Mouse (Mus musculus) ovary, postnatal 10 days (tissue): ENCODE data around the gene Gga2.

Source experiments
- DNase-seq: peaks from one replicate; pipeline ENCODE4 v3.0.0; 2022; ENCODE audit warnings: low spot score

Gga2 gene

GRCm38 (mm10) chr7:122020667-122021354, at the start of gene Gga2:
TSS of gene Gga2 (minus strand) at chr7:122021222.
- peak; percentile 60 for DNase-seq

GRCm38 (mm10) chr7:122067517-122068381, 46.7 kb upstream of the Gga2 start:
- no peak for DNase-seq

GRCm38 (mm10) chr7:122066945-122067516, 46.0 kb upstream of the Gga2 start, which contains the start of the genes Ubfd1 and Ears2:
TSS of gene Ubfd1 (plus strand) at chr7:122067175.
TSS of gene Ears2 (minus strand) at chr7:122067263.
- DNase-seq: peak; percentile 90

GRCm38 (mm10) chr7:122066102-122066944, 45.3 kb upstream of the Gga2 start:
- DNase-seq: no peak

GRCm38 (mm10) chr7:122065656-122066055, 44.6 kb upstream of the Gga2 start:
- DNase-seq: no peak

- DNase-seq: no peak
Observed at GRCm38 (mm10) chr7:122056633-122057032, 35.6 kb upstream of the Gga2 start.

- DNase-seq: no peak
Observed at GRCm38 (mm10) chr7:122050834-122051233, 29.8 kb upstream of the Gga2 start.

GRCm38 (mm10) chr7:122048191-122048590, 27.2 kb upstream of the Gga2 start:
- no peak for DNase-seq

- DNase-seq: no peak
Observed at GRCm38 (mm10) chr7:122046813-122047212, 25.8 kb upstream of the Gga2 start.

- no peak for DNase-seq
Observed at GRCm38 (mm10) chr7:122045711-122046110, 24.7 kb upstream of the Gga2 start.

GRCm38 (mm10) chr7:122045181-122045634, 24.2 kb upstream of the Gga2 start:
- no peak for DNase-seq

GRCm38 (mm10) chr7:122044106-122044505, 23.1 kb upstream of the Gga2 start:
- no peak for DNase-seq

GRCm38 (mm10) chr7:122034348-122034747, 13.3 kb upstream of the Gga2 start:
- no peak for DNase-seq

GRCm38 (mm10) chr7:122033371-122033770, 12.3 kb upstream of the Gga2 start:
- DNase-seq: no peak

GRCm38 (mm10) chr7:122022131-122022530, 1.1 kb upstream of the Gga2 start:
- DNase-seq: no peak

GRCm38 (mm10) chr7:122020273-122020666, 752 bp downstream of the Gga2 start:
- no peak for DNase-seq

- no peak for DNase-seq
Observed at GRCm38 (mm10) chr7:122018978-122019377, 2.0 kb downstream of the Gga2 start.

- DNase-seq: no peak
Observed at GRCm38 (mm10) chr7:122018247-122018646, 2.8 kb downstream of the Gga2 start.

- no peak for DNase-seq
Observed at GRCm38 (mm10) chr7:122015734-122016133, 5.3 kb downstream of the Gga2 start.

- DNase-seq: no peak
Observed at GRCm38 (mm10) chr7:122015105-122015504, 5.9 kb downstream of the Gga2 start.

GRCm38 (mm10) chr7:122012949-122013348, 8.1 kb downstream of the Gga2 start:
- DNase-seq: no peak

- DNase-seq: no peak
Observed at GRCm38 (mm10) chr7:122012370-122012769, 8.7 kb downstream of the Gga2 start.
